Mouse (Mus musculus) stomach, postnatal 0 days (tissue): ENCODE data around the gene Naa60. TPM values are rescaled to one million over a fixed set of nuclear protein-coding genes. Genes with fewer than 3 reads are reported as not detected.
"Not testable (repeated sequence)": the region's sequence is repeated elsewhere in the genome, so short reads cannot be mapped to it uniquely, and the experiment has no call there.

Source experiments
- ATAC-seq: fragments of 200-750 bp; cut with Nextera tagmentation; 2 replicates; pipeline ENCODE4 v1.8.0; 2017; ENCODE audit not compliant: low FRiP score, low TSS enrichment
- DNase-seq: peaks from one replicate; pipeline ENCODE4 v3.0.0-alpha.2; 2016; ENCODE audit warnings: low spot score
- H3K27ac ChIP-seq: fragments of 300-500 bp; sonication (generic); replicated peaks from 2 replicates; pipeline ENCODE4 v1.5.1; 2014; ENCODE audit warnings: mild to moderate bottlenecking, control low read depth
- H3K27me3 ChIP-seq: fragments of 300-500 bp; sonication (generic); 2 replicates; pipeline ENCODE4 v1.6.1; 2014; ENCODE audit warnings: low read length; ENCODE audit not compliant: control insufficient read depth, insufficient read depth
- H3K36me3 ChIP-seq: fragments of 300-500 bp; sonication (generic); 2 replicates; pipeline ENCODE4 v1.6.1; 2014; ENCODE audit warnings: low read length, mixed read lengths; ENCODE audit not compliant: control insufficient read depth, insufficient read depth
- H3K4me1 ChIP-seq: fragments of 300-500 bp; sonication (generic); replicated peaks from 2 replicates; pipeline ENCODE4 v1.6.1; 2014; ENCODE audit warnings: antibody characterized with exemption; ENCODE audit not compliant: control insufficient read depth, insufficient read depth
- H3K4me2 ChIP-seq: fragments of 300-500 bp; sonication (generic); replicated peaks from 2 replicates; pipeline ENCODE4 v1.6.1; 2014; ENCODE audit warnings: low read depth, mild to moderate bottlenecking, control low read depth, moderate library complexity
- H3K4me3 ChIP-seq: fragments of 300-500 bp; sonication (generic); 2 replicates; pipeline ENCODE4 v1.5.1; 2014; ENCODE audit warnings: low read depth, low read length, control low read depth
- H3K9ac ChIP-seq: fragments of 300-500 bp; sonication (generic); 2 replicates; pipeline ENCODE4 v1.6.1; 2014; ENCODE audit warnings: mild to moderate bottlenecking, low read length, control low read depth, mixed read lengths
- H3K9me3 ChIP-seq: fragments of 300-500 bp; sonication (generic); 2 replicates; pipeline ENCODE4 v1.6.1; 2016; ENCODE audit warnings: low read length; ENCODE audit not compliant: control insufficient read depth
- CTCF ChIP-seq: IDR thresholded peaks from 2 replicates; pipeline ENCODE4 v1.5.1; 2016; ENCODE audit warnings: antibody characterized with exemption, low read depth, mild to moderate bottlenecking, moderate library complexity
- EP300 ChIP-seq: optimal IDR thresholded peaks from 2 replicates; pipeline ENCODE3; 2016; ENCODE audit warnings: antibody characterized with exemption
- WGBS: fragments of 180-500 bp; shearing (Covaris S2); extraction: QIAGEN DNeasy Blood & Tissue Kit; methylation state at CpG from one replicate; pipeline ENCODE4 v1.1.7; 2014; 5-methylcytosine and 5-hydroxymethylcytosine counted together
- polyA plus RNA-seq: library from polyadenylated mRNA; unstranded; fragments of >200 nt; fragmentation: Nextera tagmentation; extraction: Ambion mirVana; gene quantifications from 2 replicates; pipeline ENCODE4 v1.2.1, GENCODE M21; 2015

The Naa60 gene
- polyA plus RNA-seq, 1 experiment from 2014 or later = 26.7 TPM

GRCm38 (mm10) chr16:3848416-3848815, 23.8 kb upstream of the Naa60 start:
- Histone ChIP-seq H3K9ac (no peak overlapping the region), H3K9me3 (no peaks in the 10 kb centered on the region), H3K36me3 (no peaks in the 10 kb centered on the region), H3K4me1 (0 out of 2 replicates have a peak, but pooled peaks cover 3% of the 10 kb centered on the region), H3K27ac (no peak overlapping the region), H3K27me3 (no peaks in the 10 kb centered on the region), H3K4me3 (no peak overlapping the region), H3K4me2 (no peak overlapping the region)
- DNase-seq (no peak), ATAC-seq (no peak)
- TF ChIP-seq CTCF (peak; percentile 40), EP300 (no peak)
- WGBS = 72% methylated on average over 3 of the region's 3 CpGs

GRCm38 (mm10) chr16:3851301-3851700, 20.9 kb upstream of the Naa60 start:
- ATAC-seq, H3K27me3 ChIP-seq, H3K9ac ChIP-seq, H3K4me1 ChIP-seq, H3K27ac ChIP-seq, H3K9me3 ChIP-seq, H3K4me2 ChIP-seq, DNase-seq, H3K4me3 ChIP-seq, H3K36me3 ChIP-seq: not testable (repeated sequence)
- WGBS = 79% methylated on average over 11 of the region's 13 CpGs

GRCm38 (mm10) chr16:3852586-3852985, 19.6 kb upstream of the Naa60 start:
- H3K4me3 ChIP-seq = no peak overlapping the region
- no peaks in the 10 kb centered on the region for H3K9me3 ChIP-seq
- 31% methylated on average over 12 of the region's 12 CpGs for WGBS
- no peak overlapping the region for H3K4me2 ChIP-seq
- ATAC-seq = no peak
- no peak overlapping the region for H3K9ac ChIP-seq
- H3K4me1 ChIP-seq = 0 out of 2 replicates have a peak, but pooled peaks cover 2% of the 10 kb centered on the region
- TF ChIP-seq EP300 (no peak), CTCF (no peak)
- no peaks in the 10 kb centered on the region for H3K27me3 ChIP-seq
- no peaks in the 10 kb centered on the region for H3K36me3 ChIP-seq
- DNase-seq = peak; percentile 20
- H3K27ac ChIP-seq = no peak overlapping the region

GRCm38 (mm10) chr16:3854437-3855182, 17.6 kb upstream of the Naa60 start:
- Histone ChIP-seq H3K4me1 (no peaks in the 10 kb centered on the region), H3K27me3 (no peaks in the 10 kb centered on the region), H3K4me3 (no peak overlapping the region), H3K9ac (no peak overlapping the region), H3K36me3 (no peaks in the 10 kb centered on the region), H3K9me3 (no peaks in the 10 kb centered on the region), H3K27ac (no peak overlapping the region), H3K4me2 (no peak overlapping the region)
- ATAC-seq = no peak
- DNase-seq = no peak
- WGBS = 71% methylated on average over 11 of the region's 11 CpGs
- TF ChIP-seq CTCF (no peak), EP300 (no peak)

GRCm38 (mm10) chr16:3855776-3856175, 16.4 kb upstream of the Naa60 start:
- Histone ChIP-seq H3K27ac (no peak overlapping the region), H3K9me3 (no peaks in the 10 kb centered on the region), H3K4me3 (no peak overlapping the region), H3K27me3 (no peaks in the 10 kb centered on the region), H3K36me3 (no peaks in the 10 kb centered on the region), H3K4me2 (no peak overlapping the region), H3K9ac (no peak overlapping the region), H3K4me1 (no peaks in the 10 kb centered on the region)
- no peak for DNase-seq
- ATAC-seq = no peak
- TF ChIP-seq CTCF = no peak
- no peak for TF ChIP-seq EP300
- 79% methylated on average over 1 of the region's 1 CpGs for WGBS

- DNase-seq (no peak), ATAC-seq (no peak)
- 89% methylated on average over 4 of the region's 4 CpGs for WGBS
- Histone ChIP-seq H3K4me1 (no peaks in the 10 kb centered on the region), H3K36me3 (no peaks in the 10 kb centered on the region), H3K27me3 (no peaks in the 10 kb centered on the region), H3K27ac (no peak overlapping the region), H3K4me3 (no peak overlapping the region), H3K9me3 (no peaks in the 10 kb centered on the region), H3K4me2 (no peak overlapping the region), H3K9ac (no peak overlapping the region)
- TF ChIP-seq EP300 (no peak), CTCF (no peak)
Measured at GRCm38 (mm10) chr16:3859254-3859653, 12.9 kb upstream of the Naa60 start.
